Mouse (Mus musculus): ENCODE measurements around the gene Kiz. TPM values are rescaled to one million over a fixed set of nuclear protein-coding genes. Genes with fewer than 3 reads are reported as not detected.

The Kiz gene
- total and polyA plus RNA-seq, 3 experiments: 8.2 to 13.1 TPM; not detected in 1

GRCm38 (mm10) chr2:146837653-146838052 is 18.0 kb upstream of the Kiz start:
- Histone ChIP-seq H3K4me3 (ENCODE audit: control insufficient read depth in 1 of 2, insufficient read depth in 1 of 2, low read depth in 2 of 2, low read length in 2 of 2) (no peak overlapping the region), H3K4me1 (ENCODE audit: control insufficient read depth in 1 of 2, insufficient read depth in 2 of 2, low read length in 2 of 2) (no peaks in the 10 kb centered on the region), H3K9ac (ENCODE audit: control insufficient read depth, low read depth, low read length, poor library complexity, severe bottlenecking) (no peak overlapping the region), H3K27me3 (ENCODE audit: control insufficient read depth in 1 of 2, insufficient read depth in 2 of 2, low read length in 2 of 2) (no peaks in the 10 kb centered on the region), H3K36me3 (ENCODE audit: control insufficient read depth in 1 of 2, insufficient read depth in 2 of 2, low read length in 2 of 2) (no peaks in the 10 kb centered on the region), H3K27ac (ENCODE audit: control insufficient read depth, low read depth, low read length) (no peak overlapping the region), H3K9me3 (replicated peaks; ENCODE audit: insufficient read depth, low read length) (no peaks in the 10 kb centered on the region), H3K79me2 (ENCODE audit: control insufficient read depth, insufficient read depth, low read length, poor library complexity) (no peaks in the 10 kb centered on the region)
- no peak for DNase-seq (ENCODE audit: low read depth, low spot score)
- TF ChIP-seq CHD2 (IDR thresholded peaks at IDR 0.05; ENCODE audit: low read length) (no peak), CHD1 (IDR thresholded peaks at IDR 0.05; ENCODE audit: low read depth, low read length) (no peak), MAX (IDR thresholded peaks at IDR 0.05; ENCODE audit: low read length) (no peak), GATA1 (IDR thresholded peaks at IDR 0.05; ENCODE audit: low read depth, low read length) (no peak), ZKSCAN1 (IDR thresholded peaks at IDR 0.05; ENCODE audit: low read depth, low read length) (no peak), RCOR1 (IDR thresholded peaks at IDR 0.05; ENCODE audit: low read depth, low read length) (no peak), NRF1 (IDR thresholded peaks at IDR 0.05; ENCODE audit: insufficient read depth, low read depth, low read length, poor library complexity, severe bottlenecking) (no peak), MYB (IDR thresholded peaks at IDR 0.05; ENCODE audit: low read depth, low read length) (no peak), JUND (IDR thresholded peaks at IDR 0.05; ENCODE audit: low read depth, low read length) (no peak)

DNA sequence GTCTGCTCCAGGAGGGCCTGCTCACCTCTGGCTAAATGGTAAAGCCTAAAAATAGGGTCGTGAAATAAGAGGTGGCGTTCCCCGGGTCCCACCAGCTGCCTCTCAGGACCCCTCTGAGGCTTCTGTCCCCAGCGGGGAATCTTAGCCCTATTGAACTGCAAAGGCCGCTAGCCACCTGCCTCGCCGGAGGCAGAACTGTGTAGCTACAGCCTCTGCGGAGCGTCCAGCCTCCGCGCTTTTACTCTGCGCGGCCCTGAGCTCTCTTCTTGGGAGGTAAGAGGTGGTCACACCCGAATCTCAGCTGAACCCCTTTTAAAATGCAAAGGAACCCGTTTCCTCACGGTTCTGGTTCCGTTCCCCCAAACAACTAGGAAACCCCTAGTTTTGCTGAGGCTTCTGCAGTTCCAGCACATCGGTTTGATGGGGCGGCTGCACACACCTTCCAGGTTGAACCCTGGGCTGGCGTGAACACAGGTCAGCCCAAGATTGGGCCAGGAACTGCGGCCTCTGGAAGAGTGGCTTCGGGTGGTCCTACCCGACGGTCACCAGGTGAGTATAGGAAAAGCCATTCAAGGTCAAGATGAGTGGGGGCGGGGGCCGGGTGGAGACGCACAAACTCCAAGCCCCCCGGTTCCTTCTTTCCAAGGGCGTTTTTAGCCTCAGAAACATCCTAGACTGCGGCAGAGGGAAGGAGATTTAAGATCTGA is 16.9 kb upstream of the Kiz start:
- Histone ChIP-seq H3K27me3 (ENCODE audit: control insufficient read depth in 1 of 2, insufficient read depth in 2 of 2, low read length in 2 of 2) (no peaks in the 10 kb centered on the region; a peak in 1 of 4 replicates), H3K9ac (ENCODE audit: control insufficient read depth, low read depth, low read length, poor library complexity, severe bottlenecking) (no peak overlapping the region), H3K79me2 (ENCODE audit: control insufficient read depth, insufficient read depth, low read length, poor library complexity) (no peaks in the 10 kb centered on the region), H3K27ac (ENCODE audit: control insufficient read depth, low read depth, low read length) (no peak overlapping the region), H3K4me1 (ENCODE audit: control insufficient read depth in 1 of 2, insufficient read depth in 2 of 2, low read length in 2 of 2) (no peaks in the 10 kb centered on the region), H3K4me3 (ENCODE audit: control insufficient read depth in 1 of 2, insufficient read depth in 1 of 2, low read depth in 2 of 2, low read length in 2 of 2) (no peak overlapping the region), H3K9me3 (replicated peaks; ENCODE audit: insufficient read depth, low read length) (no peaks in the 10 kb centered on the region), H3K36me3 (ENCODE audit: control insufficient read depth in 1 of 2, insufficient read depth in 2 of 2, low read length in 2 of 2) (no peaks in the 10 kb centered on the region)
- TF ChIP-seq NRF1 (IDR thresholded peaks at IDR 0.05; ENCODE audit: insufficient read depth, low read depth, low read length, poor library complexity, severe bottlenecking) (no peak), MXI1 (IDR thresholded peaks at IDR 0.05; ENCODE audit: low read depth, low read length) (no peak), JUND (IDR thresholded peaks at IDR 0.05; ENCODE audit: low read depth, low read length) (no peak), SIN3A (IDR thresholded peaks at IDR 0.05; ENCODE audit: low read length) (no peak), MEF2A (IDR thresholded peaks at IDR 0.05; ENCODE audit: extremely low read depth, insufficient replicate concordance, low read depth, low read length, poor library complexity, severe bottlenecking) (no peak), CHD2 (IDR thresholded peaks at IDR 0.05; ENCODE audit: low read length) (no peak), CHD1 (IDR thresholded peaks at IDR 0.05; ENCODE audit: low read depth, low read length) (no peak), USF2 (IDR thresholded peaks at IDR 0.05; ENCODE audit: borderline replicate concordance in 1 of 2, insufficient read depth in 1 of 2, low read depth in 1 of 2, low read length in 2 of 2) (no peak), UBTF (IDR thresholded peaks at IDR 0.05; ENCODE audit: borderline replicate concordance, insufficient read depth, low read depth, low read length) (no peak), KAT2A (conservative IDR thresholded peaks at IDR 0.05; ENCODE audit: low read depth, low read length) (no peak), USF1 (IDR thresholded peaks at IDR 0.05; ENCODE audit: low read depth, low read length) (no peak)
- DNase-seq (ENCODE audit: low read depth, low spot score): no peak

All from MEL (cell line).